Comparison of ENCODE assay signal across 18 mouse cellular contexts in genomic region chr8:110648577-110648976, GRCm38 (mm10).
"Had no signal": no experiment of that assay in that cellular context is flagged by ENCODE, and none has a peak within 500 bp of the region (broad histone marks: within the 10 kb centered on the region; RNA-seq: fewer than 3 reads in every experiment).

No protein-coding gene starts in this region.

- ATAC-seq: midbrain, embryonic 13.5 days; midbrain, embryonic 15.5 days had no signal

- H3K27me3 ChIP-seq: midbrain, embryonic 13.5 days; midbrain, embryonic 15.5 days; neural tube, embryonic 13.5 days; neural tube, embryonic 15.5 days had no signal

- H3K4me1 ChIP-seq: midbrain, embryonic 10.5 days; midbrain, embryonic 13.5 days; midbrain, embryonic 15.5 days; neural tube, embryonic 13.5 days; neural tube, embryonic 15.5 days had no signal

- DNase-seq: lung, adult 18-20 months; lung, embryonic 14.5 days; lung, postnatal 10 days; lung, postnatal 4 days; retina, postnatal 1 day; right cerebral cortex, adult 18-20 months; right cerebral cortex, postnatal 25 days; right cerebral cortex, postnatal 4 days; spleen, adult 18-20 months; thymus, adult 18-20 months; thymus, postnatal 14 days; thymus, postnatal 36 days had no signal

- H3K4me2 ChIP-seq: lung, embryonic 14.5 days; midbrain, embryonic 13.5 days; midbrain, embryonic 15.5 days; neural tube, embryonic 13.5 days; neural tube, embryonic 15.5 days had no signal

- H3K4me3 ChIP-seq: midbrain, embryonic 10.5 days; midbrain, embryonic 13.5 days; midbrain, embryonic 15.5 days; myocyte; neural tube, embryonic 13.5 days; neural tube, embryonic 15.5 days had no signal

- H3K9me3 ChIP-seq: midbrain, embryonic 10.5 days; midbrain, embryonic 13.5 days; midbrain, embryonic 15.5 days; neural tube, embryonic 13.5 days; neural tube, embryonic 15.5 days had no signal

- H3K27ac ChIP-seq: midbrain, embryonic 10.5 days; midbrain, embryonic 13.5 days; midbrain, embryonic 15.5 days; neural tube, embryonic 13.5 days; neural tube, embryonic 15.5 days had no signal

- H3K9ac ChIP-seq: lung, embryonic 14.5 days; midbrain, embryonic 13.5 days; midbrain, embryonic 15.5 days; neural tube, embryonic 13.5 days; neural tube, embryonic 15.5 days had no signal
